Mouse (Mus musculus): ENCODE measurements around the gene Ano4. TPM values are rescaled to one million over a fixed set of nuclear protein-coding genes. Genes with fewer than 3 reads are reported as not detected.
A peak's percentile ranks its signal among the peaks of the same experiment; 100 is the strongest.

Ano4 gene
- polyA plus RNA-seq, 1 experiment from 2014 or later: 5.3 TPM

GRCm38 (mm10) chr10:89121391-89121790, 223.2 kb downstream of the Ano4 start:
- H3K9me3 ChIP-seq (ENCODE audit: control insufficient read depth, low read length): no peaks in the 10 kb centered on the region
- no peak overlapping the region for H3K4me2 ChIP-seq (ENCODE audit: low read length)
- H3K9ac ChIP-seq (ENCODE audit: low read length): no peak overlapping the region
- no peaks in the 10 kb centered on the region for H3K4me1 ChIP-seq (ENCODE audit: control insufficient read depth in 2 of 2, insufficient read depth in 2 of 2, low read length in 2 of 2)
- no peaks in the 10 kb centered on the region for H3K36me3 ChIP-seq (ENCODE audit: control insufficient read depth, insufficient read depth, low read length)
- ATAC-seq (ENCODE audit: insufficient number of reproducible peaks, insufficient read depth, low FRiP score, low read depth): no peak
- H3K4me3 ChIP-seq (ENCODE audit: control insufficient read depth in 1 of 2, insufficient read depth in 1 of 2, low read depth in 1 of 2, low read length in 2 of 2): no peak overlapping the region
- no peak overlapping the region for H3K27ac ChIP-seq (replicated peaks in 1 of 2; ENCODE audit: control insufficient read depth in 1 of 2, insufficient read depth in 1 of 2, low read depth in 2 of 2, low read length in 2 of 2)
- H3K27me3 ChIP-seq (ENCODE audit: control insufficient read depth, insufficient read depth, low read length): no peaks in the 10 kb centered on the region
- 53% methylated on average over 6 of the region's 6 CpGs for WGBS

GRCm38 (mm10) chr10:89114381-89114780, 230.2 kb downstream of the Ano4 start:
- H3K36me3 ChIP-seq (ENCODE audit: control insufficient read depth, insufficient read depth, low read length): no peaks in the 10 kb centered on the region
- no peak overlapping the region for H3K9ac ChIP-seq (ENCODE audit: low read length)
- H3K27me3 ChIP-seq (ENCODE audit: control insufficient read depth, insufficient read depth, low read length): no peaks in the 10 kb centered on the region
- no peaks in the 10 kb centered on the region for H3K9me3 ChIP-seq (ENCODE audit: control insufficient read depth, low read length)
- no peaks in the 10 kb centered on the region for H3K4me1 ChIP-seq (ENCODE audit: control insufficient read depth in 2 of 2, insufficient read depth in 2 of 2, low read length in 2 of 2)
- ATAC-seq (ENCODE audit: insufficient number of reproducible peaks, insufficient read depth, low FRiP score, low read depth): no peak
- no peak overlapping the region for H3K27ac ChIP-seq (replicated peaks in 1 of 2; ENCODE audit: control insufficient read depth in 1 of 2, insufficient read depth in 1 of 2, low read depth in 2 of 2, low read length in 2 of 2)
- no peak overlapping the region for H3K4me3 ChIP-seq (ENCODE audit: control insufficient read depth in 1 of 2, insufficient read depth in 1 of 2, low read depth in 1 of 2, low read length in 2 of 2)
- WGBS: 74% methylated on average over 6 of the region's 6 CpGs
- H3K4me2 ChIP-seq (ENCODE audit: low read length): no peak overlapping the region

- H3K27me3 ChIP-seq (ENCODE audit: control insufficient read depth, insufficient read depth, low read length): no peaks in the 10 kb centered on the region
- no peak overlapping the region for H3K9ac ChIP-seq (ENCODE audit: low read length)
- H3K36me3 ChIP-seq (ENCODE audit: control insufficient read depth, insufficient read depth, low read length): no peaks in the 10 kb centered on the region
- 78% methylated on average over 2 of the region's 2 CpGs for WGBS
- H3K4me1 ChIP-seq (ENCODE audit: control insufficient read depth in 2 of 2, insufficient read depth in 2 of 2, low read length in 2 of 2): no peaks in the 10 kb centered on the region
- peak overlapping the region in 1 of 2 experiments; percentile 43; a peak in 1 of 4 replicates for H3K27ac ChIP-seq (replicated peaks in 1 of 2; ENCODE audit: control insufficient read depth in 1 of 2, insufficient read depth in 1 of 2, low read depth in 2 of 2, low read length in 2 of 2)
- ATAC-seq (ENCODE audit: insufficient number of reproducible peaks, insufficient read depth, low FRiP score, low read depth): no peak
- H3K4me3 ChIP-seq (ENCODE audit: control insufficient read depth in 1 of 2, insufficient read depth in 1 of 2, low read depth in 1 of 2, low read length in 2 of 2): no peak overlapping the region
- no peaks in the 10 kb centered on the region for H3K9me3 ChIP-seq (ENCODE audit: control insufficient read depth, low read length)
- no peak overlapping the region for H3K4me2 ChIP-seq (ENCODE audit: low read length)
Observed at GRCm38 (mm10) chr10:89111466-89111865, 233.1 kb downstream of the Ano4 start.

GRCm38 (mm10) chr10:89110917-89111316, 233.6 kb downstream of the Ano4 start:
- H3K9ac ChIP-seq (ENCODE audit: low read length): no peak overlapping the region
- no peaks in the 10 kb centered on the region for H3K36me3 ChIP-seq (ENCODE audit: control insufficient read depth, insufficient read depth, low read length)
- no peak overlapping the region for H3K4me3 ChIP-seq (ENCODE audit: control insufficient read depth in 1 of 2, insufficient read depth in 1 of 2, low read depth in 1 of 2, low read length in 2 of 2)
- no peaks in the 10 kb centered on the region for H3K27me3 ChIP-seq (ENCODE audit: control insufficient read depth, insufficient read depth, low read length)
- ATAC-seq (ENCODE audit: insufficient number of reproducible peaks, insufficient read depth, low FRiP score, low read depth): no peak
- 72% methylated on average over 1 of the region's 1 CpGs for WGBS
- no peaks in the 10 kb centered on the region for H3K9me3 ChIP-seq (ENCODE audit: control insufficient read depth, low read length)
- no peak overlapping the region for H3K27ac ChIP-seq (replicated peaks in 1 of 2; ENCODE audit: control insufficient read depth in 1 of 2, insufficient read depth in 1 of 2, low read depth in 2 of 2, low read length in 2 of 2)
- no peaks in the 10 kb centered on the region for H3K4me1 ChIP-seq (ENCODE audit: control insufficient read depth in 2 of 2, insufficient read depth in 2 of 2, low read length in 2 of 2)
- H3K4me2 ChIP-seq (ENCODE audit: low read length): no peak overlapping the region

GRCm38 (mm10) chr10:89103594-89103993, 241.0 kb downstream of the Ano4 start:
- no peaks in the 10 kb centered on the region for H3K36me3 ChIP-seq (ENCODE audit: control insufficient read depth, insufficient read depth, low read length)
- no peak for ATAC-seq (ENCODE audit: insufficient number of reproducible peaks, insufficient read depth, low FRiP score, low read depth)
- H3K4me3 ChIP-seq (ENCODE audit: control insufficient read depth in 1 of 2, insufficient read depth in 1 of 2, low read depth in 1 of 2, low read length in 2 of 2): no peak overlapping the region
- peaks cover 0 to 2% of the 10 kb centered on the region in 2 experiments; a peak in 1 of 4 replicates for H3K4me1 ChIP-seq (ENCODE audit: control insufficient read depth in 2 of 2, insufficient read depth in 2 of 2, low read length in 2 of 2)
- H3K27me3 ChIP-seq (ENCODE audit: control insufficient read depth, insufficient read depth, low read length): no peaks in the 10 kb centered on the region
- 41% methylated on average over 2 of the region's 2 CpGs for WGBS
- H3K9me3 ChIP-seq (ENCODE audit: control insufficient read depth, low read length): no peaks in the 10 kb centered on the region
- no peak overlapping the region for H3K9ac ChIP-seq (ENCODE audit: low read length)
- no peak overlapping the region for H3K4me2 ChIP-seq (ENCODE audit: low read length)
- H3K27ac ChIP-seq (replicated peaks in 1 of 2; ENCODE audit: control insufficient read depth in 1 of 2, insufficient read depth in 1 of 2, low read depth in 2 of 2, low read length in 2 of 2): no peak overlapping the region

- H3K27me3 ChIP-seq (ENCODE audit: control insufficient read depth, insufficient read depth, low read length): no peaks in the 10 kb centered on the region
- H3K4me3 ChIP-seq (ENCODE audit: control insufficient read depth in 1 of 2, insufficient read depth in 1 of 2, low read depth in 1 of 2, low read length in 2 of 2): no peak overlapping the region
- ATAC-seq (ENCODE audit: insufficient number of reproducible peaks, insufficient read depth, low FRiP score, low read depth): no peak
- no peaks in the 10 kb centered on the region for H3K9me3 ChIP-seq (ENCODE audit: control insufficient read depth, low read length)
- H3K9ac ChIP-seq (ENCODE audit: low read length): no peak overlapping the region
- H3K4me1 ChIP-seq (ENCODE audit: control insufficient read depth in 2 of 2, insufficient read depth in 2 of 2, low read length in 2 of 2): peaks cover 0 to 2% of the 10 kb centered on the region in 2 experiments; a peak in 1 of 4 replicates
- 65% methylated on average over 7 of the region's 7 CpGs for WGBS
- no peak overlapping the region for H3K27ac ChIP-seq (replicated peaks in 1 of 2; ENCODE audit: control insufficient read depth in 1 of 2, insufficient read depth in 1 of 2, low read depth in 2 of 2, low read length in 2 of 2)
- H3K36me3 ChIP-seq (ENCODE audit: control insufficient read depth, insufficient read depth, low read length): no peaks in the 10 kb centered on the region
- H3K4me2 ChIP-seq (ENCODE audit: low read length): no peak overlapping the region
Observed at GRCm38 (mm10) chr10:89102025-89102424, 242.5 kb downstream of the Ano4 start.

- H3K4me3 ChIP-seq (ENCODE audit: control insufficient read depth in 1 of 2, insufficient read depth in 1 of 2, low read depth in 1 of 2, low read length in 2 of 2): no peak overlapping the region
- H3K27me3 ChIP-seq (ENCODE audit: control insufficient read depth, insufficient read depth, low read length): no peaks in the 10 kb centered on the region
- ATAC-seq (ENCODE audit: insufficient number of reproducible peaks, insufficient read depth, low FRiP score, low read depth): no peak
- no peak overlapping the region for H3K4me2 ChIP-seq (ENCODE audit: low read length)
- H3K9me3 ChIP-seq (ENCODE audit: control insufficient read depth, low read length): no peaks in the 10 kb centered on the region
- 77% methylated on average over 4 of the region's 4 CpGs for WGBS
- H3K4me1 ChIP-seq (ENCODE audit: control insufficient read depth in 2 of 2, insufficient read depth in 2 of 2, low read length in 2 of 2): no peaks in the 10 kb centered on the region
- no peaks in the 10 kb centered on the region for H3K36me3 ChIP-seq (ENCODE audit: control insufficient read depth, insufficient read depth, low read length)
- no peak overlapping the region for H3K27ac ChIP-seq (replicated peaks in 1 of 2; ENCODE audit: control insufficient read depth in 1 of 2, insufficient read depth in 1 of 2, low read depth in 2 of 2, low read length in 2 of 2)
- H3K9ac ChIP-seq (ENCODE audit: low read length): no peak overlapping the region
Observed at GRCm38 (mm10) chr10:89098183-89098582, 246.4 kb downstream of the Ano4 start.

GRCm38 (mm10) chr10:89092350-89093040, 252.1 kb downstream of the Ano4 start:
- Histone ChIP-seq H3K9me3 (ENCODE audit: control insufficient read depth, low read length) (no peaks in the 10 kb centered on the region), H3K9ac (ENCODE audit: low read length) (no peak overlapping the region), H3K27ac (replicated peaks in 1 of 2; ENCODE audit: control insufficient read depth in 1 of 2, insufficient read depth in 1 of 2, low read depth in 2 of 2, low read length in 2 of 2) (no peak overlapping the region), H3K4me3 (ENCODE audit: control insufficient read depth in 1 of 2, insufficient read depth in 1 of 2, low read depth in 1 of 2, low read length in 2 of 2) (no peak overlapping the region), H3K4me1 (ENCODE audit: control insufficient read depth in 2 of 2, insufficient read depth in 2 of 2, low read length in 2 of 2) (peaks cover 2 to 6% of the 10 kb centered on the region in 2 experiments; a peak in 2 of 4 replicates), H3K4me2 (ENCODE audit: low read length) (no peak overlapping the region; the same call in 1 of the 2 replicates), H3K36me3 (ENCODE audit: control insufficient read depth, insufficient read depth, low read length) (no peaks in the 10 kb centered on the region), H3K27me3 (ENCODE audit: control insufficient read depth, insufficient read depth, low read length) (no peaks in the 10 kb centered on the region)
- no peak for ATAC-seq (ENCODE audit: insufficient number of reproducible peaks, insufficient read depth, low FRiP score, low read depth)
- WGBS: 36% methylated on average over 9 of the region's 9 CpGs

Measured in heart, embryonic 14.5 days (tissue).